8 mouse cellular contexts compared by ENCODE assay signal in genomic region chr11:57011024-57011690, GRCm38 (mm10). TPM values are rescaled to one million over a fixed set of nuclear protein-coding genes. Genes with fewer than 3 reads are reported as not detected.
A peak's percentile ranks its signal among the peaks of the same experiment; 100 is the strongest.
DNase-seq lines count a peak whose midpoint lies in the region; ATAC-seq and TF ChIP-seq lines count a peak whose summit lies in the region.

Gria1 (plus strand) TSS chr11:57011387.

- H3K9ac ChIP-seq in forebrain, embryonic 13.5 days = peak within 1 kb of the TSS; percentile 64
- no peak within 1 kb of the TSS for H3K9ac ChIP-seq in heart, adult 2 months (ENCODE audit: low read depth, low read length)

- peak within 1 kb of the TSS; percentile 37 for H3K4me3 ChIP-seq in forebrain, embryonic 13.5 days
- no peak within 1 kb of the TSS for H3K4me3 ChIP-seq in heart, adult 2 months

- peak within 1 kb of the TSS; percentile 63 for H3K27ac ChIP-seq in forebrain, embryonic 13.5 days
- H3K27ac ChIP-seq in heart, adult 2 months = no peak within 1 kb of the TSS

- peak; percentile 69 for ATAC-seq in forebrain, embryonic 13.5 days

- no peaks in the 10 kb centered on the region for H3K36me3 ChIP-seq in forebrain, embryonic 13.5 days (ENCODE audit: poor library complexity, severe bottlenecking)
- no peaks in the 10 kb centered on the region for H3K36me3 ChIP-seq in heart, adult 2 months (ENCODE audit: control insufficient read depth, insufficient read depth, low read length)

- 6% methylated on average over 5 of the region's 6 CpGs for WGBS in forebrain, embryonic 13.5 days
- 55% methylated on average over 6 of the region's 6 CpGs for WGBS in heart, adult 2 months

- TF ChIP-seq EP300 in heart, adult 2 months (IDR thresholded peaks at IDR 0.05; ENCODE audit: insufficient read depth, low read depth, low read length) = no peak

- H3K4me2 ChIP-seq in forebrain, embryonic 13.5 days = peak within 1 kb of the TSS; percentile 62

- peaks cover 9% of the 10 kb centered on the region for H3K4me1 ChIP-seq in forebrain, embryonic 13.5 days
- no peaks in the 10 kb centered on the region; the same call in 1 of the 2 replicates for H3K4me1 ChIP-seq in heart, adult 2 months (ENCODE audit: control insufficient read depth, insufficient read depth, low read length)

- H3K9me3 ChIP-seq in forebrain, embryonic 13.5 days (replicated peaks) = no peaks in the 10 kb centered on the region

- TF ChIP-seq POLR2A in heart, adult 2 months (IDR thresholded peaks at IDR 0.05; ENCODE audit: insufficient read depth, low read depth, low read length) = no peak

- peak; percentile 24 to 38 for DNase-seq in left cerebral cortex, adult 18-20 months (ENCODE audit: low spot score in 2 of 2)
- no peak for DNase-seq in left cerebral cortex, adult 11 months (ENCODE audit: low spot score)
- peak in 1 of 2 experiments; percentile 52 for DNase-seq in left cerebral cortex, postnatal 14 days (ENCODE audit: low spot score in 2 of 2)
- peak; percentile 67 for DNase-seq in retina, embryonic 14.5 days (ENCODE audit: low spot score)
- DNase-seq in adrenal gland, postnatal 36 days = no peak
- DNase-seq in testis, postnatal 14 days (ENCODE audit: low spot score) = no peak
- no peak for DNase-seq in heart, adult 2 months

- no peaks in the 10 kb centered on the region for H3K79me2 ChIP-seq in heart, adult 2 months (replicated peaks; ENCODE audit: control insufficient read depth, insufficient read depth, low read length)

- no peak for TF ChIP-seq CTCF in heart, adult 2 months (IDR thresholded peaks at IDR 0.05)

- peaks cover 6% of the 10 kb centered on the region; the same call in 1 of the 2 replicates for H3K27me3 ChIP-seq in forebrain, embryonic 13.5 days
- H3K27me3 ChIP-seq in heart, adult 2 months (ENCODE audit: control insufficient read depth, insufficient read depth, low read length) = no peaks in the 10 kb centered on the region

- intact Hi-C loops in left cerebral cortex, postnatal 14 days (cut with DNase I) = loop anchor here (5.0 kb wide), 1 partner anchor 844 kb away; no protein-coding TSS in a partner anchor
- intact Hi-C loops in heart, adult 2 months (cut with DNase I) = no loop called here

RNA-seq across cellular contexts. Expression of gene Gria1, which starts in this region (rescaled TPM):
- total RNA-seq in left cerebral cortex, adult 18-20 months (2021) = 100 to 1,000 TPM; 218 to 241 TPM
- 20.8 and 24.2 TPM in 2 replicates for polyA plus RNA-seq in forebrain, embryonic 13.5 days (2015; fragmentation: Nextera tagmentation; extraction: Ambion mirVana)
- 100 to 1,000 TPM; 199 to 218 TPM for total RNA-seq in left cerebral cortex, postnatal 14 days (2021)
- total RNA-seq in adrenal gland, postnatal 36 days (2021) = under 1 TPM; 0.20 to 0.26 TPM
- total RNA-seq in heart, adult 2 months (2021) = under 1 TPM; 0.14 to 0.16 TPM
- 0.29 and 0.44 TPM in 2 replicates for polyA plus RNA-seq in heart, adult 2 months (2012; rRNA removed)

Comparison
In these comparisons a context has a peak if more than half of its experiments do, and no peak if none do; other contexts are left out.
1. RNA of gene Gria1 (total RNA-seq): 218 to 241 TPM in left cerebral cortex, adult 18-20 months and 199 to 218 TPM in left cerebral cortex, postnatal 14 days; 0.20 to 0.26 TPM in adrenal gland, postnatal 36 days and 0.14 to 0.16 TPM in heart, adult 2 months; every median in the first group is over 100 times any median in the second.
2. RNA of gene Gria1 (polyA plus RNA-seq): 20.8 to 24.2 TPM in forebrain, embryonic 13.5 days; 0.29 to 0.44 TPM in heart, adult 2 months; every median in the first group is over 10 times any median in the second.
3. DNase-seq: peak in left cerebral cortex, adult 18-20 months (2 of 2) and retina, embryonic 14.5 days (single experiment); none in left cerebral cortex, adult 11 months (single experiment), adrenal gland, postnatal 36 days (0 of 2), testis, postnatal 14 days (single experiment) and heart, adult 2 months (0 of 2).